Mouse (Mus musculus): ENCODE results near the gene Phxr2. TPM values are rescaled to one million over a fixed set of nuclear protein-coding genes. Genes with fewer than 3 reads are reported as not detected.
"Not testable (repeated sequence)": the region's sequence is repeated elsewhere in the genome, so short reads cannot be mapped to it uniquely, and the experiment has no call there.

Gene Phxr2
- polyA plus RNA-seq, 1 experiment from 2014 or later: not detected

DNA sequence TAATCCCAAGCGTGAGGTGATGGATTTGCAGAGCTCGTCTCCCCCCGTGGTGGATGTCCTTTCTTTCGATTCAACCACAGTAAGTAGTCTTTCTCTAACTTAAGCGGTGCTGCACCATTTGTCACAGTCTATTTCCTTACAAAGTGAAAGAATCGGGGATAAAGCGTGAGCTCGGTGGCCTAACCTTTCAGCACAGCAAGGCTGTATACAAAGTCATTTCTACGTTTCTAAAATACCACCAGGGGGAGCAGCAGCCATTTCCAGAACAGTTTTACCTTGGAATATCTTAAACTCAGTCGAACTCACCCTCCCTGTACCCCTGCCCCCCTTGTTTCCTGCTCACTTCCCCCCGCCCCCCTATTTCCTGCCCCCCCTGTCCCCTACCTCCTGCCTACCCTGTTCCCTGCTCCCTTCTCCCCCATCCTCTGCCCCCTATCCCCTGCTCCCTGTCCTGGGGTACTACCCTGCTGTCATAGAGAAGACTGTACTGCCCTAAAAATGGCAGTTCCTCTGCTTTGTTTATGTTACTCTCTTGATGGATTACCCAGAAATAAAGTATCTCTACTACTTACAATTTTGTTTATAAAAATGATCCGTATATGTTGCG, 38.8 kb upstream of the Phxr2 start:
- H3K9me3 ChIP-seq (replicated peaks; ENCODE audit: control insufficient read depth, low read length): no peaks in the 10 kb centered on the region
- no peak for ATAC-seq (ENCODE audit: low read depth)
- H3K4me1 ChIP-seq (ENCODE audit: control insufficient read depth, low read depth, low read length): peaks cover 4% of the 10 kb centered on the region
- H3K27me3 ChIP-seq (ENCODE audit: control insufficient read depth, insufficient read depth, low read depth, low read length): no peaks in the 10 kb centered on the region
- no peak overlapping the region for H3K4me3 ChIP-seq (ENCODE audit: low read depth, low read length)
- H3K4me2 ChIP-seq (ENCODE audit: low read depth, low read length): no peak overlapping the region
- WGBS (ENCODE audit: insufficient replicate concordance): 38% methylated on average over 13 of the region's 13 CpGs
- no peaks in the 10 kb centered on the region; the same call in 1 of the 2 replicates for H3K36me3 ChIP-seq (ENCODE audit: control insufficient read depth, insufficient read depth)
- H3K27ac ChIP-seq (ENCODE audit: low read length): no peak overlapping the region
- no peak overlapping the region for H3K9ac ChIP-seq (ENCODE audit: low read depth, low read length)

DNA sequence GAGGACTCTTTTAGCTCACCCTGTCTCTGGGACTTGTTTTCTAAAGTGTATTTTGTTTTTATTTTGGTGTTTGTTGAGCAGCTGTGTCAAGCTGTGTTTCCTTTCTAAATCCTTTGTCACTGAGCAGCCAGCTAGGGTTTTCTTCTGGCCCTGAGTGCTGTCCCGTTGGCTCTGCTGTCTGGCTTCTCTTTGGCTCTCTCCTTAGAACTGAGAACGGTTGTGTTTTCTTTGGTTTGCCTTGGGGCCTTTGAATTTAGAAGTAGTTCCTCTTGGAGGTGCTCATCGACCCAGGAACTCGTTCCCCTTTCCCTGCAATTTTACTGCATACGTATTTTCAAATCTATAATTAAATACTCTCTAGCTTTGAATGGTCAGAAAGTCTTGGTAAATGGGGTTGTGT, 36.9 kb upstream of the Phxr2 start:
- no peak for ATAC-seq (ENCODE audit: low read depth)
- H3K4me2 ChIP-seq (ENCODE audit: low read depth, low read length): no peak overlapping the region
- 70% methylated on average over 5 of the region's 5 CpGs for WGBS (ENCODE audit: insufficient replicate concordance)
- H3K9ac ChIP-seq (ENCODE audit: low read depth, low read length): no peak overlapping the region
- H3K27me3 ChIP-seq (ENCODE audit: control insufficient read depth, insufficient read depth, low read depth, low read length): no peaks in the 10 kb centered on the region
- no peaks in the 10 kb centered on the region for H3K9me3 ChIP-seq (replicated peaks; ENCODE audit: control insufficient read depth, low read length)
- H3K36me3 ChIP-seq (ENCODE audit: control insufficient read depth, insufficient read depth): no peaks in the 10 kb centered on the region; the same call in 1 of the 2 replicates
- no peaks in the 10 kb centered on the region; the same call in 1 of the 2 replicates for H3K4me1 ChIP-seq (ENCODE audit: control insufficient read depth, low read depth, low read length)
- H3K27ac ChIP-seq (ENCODE audit: low read length): no peak overlapping the region
- no peak overlapping the region for H3K4me3 ChIP-seq (ENCODE audit: low read depth, low read length)

GRCm38 (mm10) chr10:99161987-99162582, 36.0 kb upstream of the Phxr2 start:
- Histone ChIP-seq H3K9ac (ENCODE audit: low read depth, low read length) (no peak overlapping the region), H3K4me2 (ENCODE audit: low read depth, low read length) (no peak overlapping the region), H3K27ac (ENCODE audit: low read length) (no peak overlapping the region), H3K4me3 (ENCODE audit: low read depth, low read length) (no peak overlapping the region), H3K4me1 (ENCODE audit: control insufficient read depth, low read depth, low read length) (no peaks in the 10 kb centered on the region; the same call in 1 of the 2 replicates), H3K36me3 (ENCODE audit: control insufficient read depth, insufficient read depth) (no peaks in the 10 kb centered on the region; the same call in 1 of the 2 replicates), H3K27me3 (ENCODE audit: control insufficient read depth, insufficient read depth, low read depth, low read length) (no peaks in the 10 kb centered on the region), H3K9me3 (replicated peaks; ENCODE audit: control insufficient read depth, low read length) (no peaks in the 10 kb centered on the region)
- ATAC-seq (ENCODE audit: low read depth): no peak
- 35% methylated on average over 8 of the region's 8 CpGs for WGBS (ENCODE audit: insufficient replicate concordance)

DNA sequence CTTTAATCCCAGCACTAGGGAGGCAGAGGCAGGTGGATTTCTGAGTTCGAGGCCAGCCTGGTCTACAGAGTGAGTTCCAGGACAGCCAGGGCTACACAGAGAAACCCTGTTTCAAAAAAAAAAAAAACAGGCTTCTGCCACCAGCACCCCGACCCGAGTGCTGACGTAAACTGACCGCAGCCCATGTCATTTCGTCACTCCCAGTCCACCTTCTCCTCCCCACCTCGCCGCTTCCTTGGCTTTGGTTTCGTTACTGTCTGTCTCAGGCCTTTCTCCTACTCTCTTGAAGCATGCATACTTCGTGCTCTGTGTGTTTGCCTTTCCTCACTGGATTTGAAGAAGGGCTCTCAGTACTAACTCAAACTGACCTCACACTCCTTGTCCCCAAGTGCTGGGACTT, 31.6 kb upstream of the Phxr2 start:
- H3K9me3 ChIP-seq (replicated peaks; ENCODE audit: control insufficient read depth, low read length); H3K27me3 ChIP-seq (ENCODE audit: control insufficient read depth, insufficient read depth, low read depth, low read length); H3K9ac ChIP-seq (ENCODE audit: low read depth, low read length); H3K4me1 ChIP-seq (ENCODE audit: control insufficient read depth, low read depth, low read length); ATAC-seq (ENCODE audit: low read depth); H3K27ac ChIP-seq (ENCODE audit: low read length); H3K4me2 ChIP-seq (ENCODE audit: low read depth, low read length); H3K36me3 ChIP-seq (ENCODE audit: control insufficient read depth, insufficient read depth); H3K4me3 ChIP-seq (ENCODE audit: low read depth, low read length): not testable (repeated sequence)
- 74% methylated on average over 10 of the region's 10 CpGs for WGBS (ENCODE audit: insufficient replicate concordance)

DNA sequence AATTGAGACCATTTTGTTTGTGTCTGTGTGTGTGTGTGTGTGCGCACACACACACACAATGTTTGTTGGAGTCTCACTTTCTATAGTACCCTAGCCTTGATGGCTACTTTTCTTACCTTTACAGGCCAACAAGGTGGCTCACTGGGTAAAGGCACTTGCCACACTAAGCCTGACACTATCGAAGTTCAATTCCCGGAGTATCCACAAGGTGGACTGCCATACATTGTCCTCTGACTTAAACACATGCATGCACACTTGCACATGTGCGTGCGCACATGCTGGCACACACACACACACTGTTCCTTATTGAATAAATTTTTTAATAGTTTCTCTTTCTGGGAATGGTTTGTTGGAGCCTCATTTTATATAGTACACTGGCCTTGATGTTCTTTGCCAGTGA, 30.7 kb upstream of the Phxr2 start:
- Histone ChIP-seq H3K27ac (ENCODE audit: low read length) (no peak overlapping the region), H3K4me2 (ENCODE audit: low read depth, low read length) (no peak overlapping the region), H3K27me3 (ENCODE audit: control insufficient read depth, insufficient read depth, low read depth, low read length) (no peaks in the 10 kb centered on the region), H3K4me3 (ENCODE audit: low read depth, low read length) (no peak overlapping the region), H3K36me3 (ENCODE audit: control insufficient read depth, insufficient read depth) (no peaks in the 10 kb centered on the region; the same call in 1 of the 2 replicates), H3K4me1 (ENCODE audit: control insufficient read depth, low read depth, low read length) (no peaks in the 10 kb centered on the region), H3K9me3 (replicated peaks; ENCODE audit: control insufficient read depth, low read length) (no peaks in the 10 kb centered on the region), H3K9ac (ENCODE audit: low read depth, low read length) (no peak overlapping the region)
- WGBS (ENCODE audit: insufficient replicate concordance): 73% methylated on average over 5 of the region's 5 CpGs
- no peak for ATAC-seq (ENCODE audit: low read depth)

DNA sequence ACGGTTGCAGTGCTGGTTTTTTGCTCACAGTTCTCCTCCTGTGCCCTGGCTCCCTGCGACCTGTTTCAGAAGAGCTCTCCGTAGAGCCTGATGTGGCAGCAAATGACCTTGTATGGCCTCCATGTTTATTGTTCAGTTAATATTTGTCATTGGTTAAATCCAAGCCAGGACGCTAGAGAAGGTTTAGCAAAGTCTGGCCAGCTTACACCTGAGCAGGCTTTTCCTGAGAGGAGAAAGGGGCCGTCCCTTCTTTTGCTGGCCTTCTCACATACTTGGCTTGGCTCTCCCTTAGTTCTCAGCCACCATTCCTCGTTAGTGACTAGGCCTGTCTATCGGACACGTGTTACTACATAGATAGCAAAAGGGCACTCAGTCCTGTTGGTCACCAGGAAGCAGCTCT, 28.5 kb upstream of the Phxr2 start:
- peak; percentile 59 for ATAC-seq (ENCODE audit: low read depth)
- no peak overlapping the region for H3K9ac ChIP-seq (ENCODE audit: low read depth, low read length)
- H3K27ac ChIP-seq (ENCODE audit: low read length): no peak overlapping the region
- 64% methylated on average over 8 of the region's 8 CpGs for WGBS (ENCODE audit: insufficient replicate concordance)
- no peaks in the 10 kb centered on the region for H3K9me3 ChIP-seq (replicated peaks; ENCODE audit: control insufficient read depth, low read length)
- peaks cover 8% of the 10 kb centered on the region for H3K4me1 ChIP-seq (ENCODE audit: control insufficient read depth, low read depth, low read length)
- H3K27me3 ChIP-seq (ENCODE audit: control insufficient read depth, insufficient read depth, low read depth, low read length): no peaks in the 10 kb centered on the region
- H3K4me3 ChIP-seq (ENCODE audit: low read depth, low read length): no peak overlapping the region
- no peaks in the 10 kb centered on the region for H3K36me3 ChIP-seq (ENCODE audit: control insufficient read depth, insufficient read depth)
- H3K4me2 ChIP-seq (ENCODE audit: low read depth, low read length): no peak overlapping the region

- ATAC-seq (ENCODE audit: low read depth): no peak
- Histone ChIP-seq H3K27me3 (ENCODE audit: control insufficient read depth, insufficient read depth, low read depth, low read length) (no peaks in the 10 kb centered on the region), H3K4me1 (ENCODE audit: control insufficient read depth, low read depth, low read length) (peaks cover 8% of the 10 kb centered on the region), H3K4me3 (ENCODE audit: low read depth, low read length) (no peak overlapping the region), H3K9me3 (replicated peaks; ENCODE audit: control insufficient read depth, low read length) (no peaks in the 10 kb centered on the region), H3K4me2 (ENCODE audit: low read depth, low read length) (no peak overlapping the region), H3K9ac (ENCODE audit: low read depth, low read length) (no peak overlapping the region), H3K36me3 (ENCODE audit: control insufficient read depth, insufficient read depth) (no peaks in the 10 kb centered on the region), H3K27ac (ENCODE audit: low read length) (no peak overlapping the region)
- WGBS (ENCODE audit: insufficient replicate concordance): 82% methylated on average over 6 of the region's 6 CpGs
Measured at GRCm38 (mm10) chr10:99152063-99152462, 25.9 kb upstream of the Phxr2 start.

GRCm38 (mm10) chr10:99151580-99151979, 25.5 kb upstream of the Phxr2 start:
- peak overlapping the region; percentile 34; the same call in 1 of the 2 replicates for H3K4me2 ChIP-seq (ENCODE audit: low read depth, low read length)
- H3K27ac ChIP-seq (ENCODE audit: low read length): peak overlapping the region; percentile 15; the same call in 1 of the 2 replicates
- no peaks in the 10 kb centered on the region for H3K36me3 ChIP-seq (ENCODE audit: control insufficient read depth, insufficient read depth)
- H3K27me3 ChIP-seq (ENCODE audit: control insufficient read depth, insufficient read depth, low read depth, low read length): no peaks in the 10 kb centered on the region
- H3K4me3 ChIP-seq (ENCODE audit: low read depth, low read length): no peak overlapping the region
- no peak overlapping the region for H3K9ac ChIP-seq (ENCODE audit: low read depth, low read length)
- WGBS (ENCODE audit: insufficient replicate concordance): 82% methylated on average over 1 of the region's 1 CpGs
- H3K9me3 ChIP-seq (replicated peaks; ENCODE audit: control insufficient read depth, low read length): no peaks in the 10 kb centered on the region
- peak; percentile 59 for ATAC-seq (ENCODE audit: low read depth)
- peaks cover 8% of the 10 kb centered on the region for H3K4me1 ChIP-seq (ENCODE audit: control insufficient read depth, low read depth, low read length)

DNA sequence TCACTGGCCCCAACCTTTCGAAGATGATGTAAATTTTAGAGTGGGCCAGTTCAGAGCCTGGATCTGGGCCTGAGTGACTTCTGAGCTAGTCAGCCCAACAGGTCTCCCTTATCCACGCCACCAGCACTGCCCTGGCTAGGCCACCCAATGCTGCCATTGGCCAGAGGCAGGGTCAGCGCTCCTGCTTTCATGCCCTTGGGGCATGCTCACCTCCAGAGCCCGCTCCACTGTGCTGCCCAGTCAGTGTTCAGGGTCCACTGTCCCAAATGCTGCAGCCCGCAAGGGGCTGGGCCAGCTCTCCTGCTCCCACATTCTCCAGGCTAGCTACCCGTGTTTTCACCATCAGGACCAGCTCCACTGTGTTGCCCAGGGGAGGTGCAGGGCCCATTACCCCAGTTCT, 23.9 kb upstream of the Phxr2 start:
- no peak overlapping the region for H3K9ac ChIP-seq (ENCODE audit: low read depth, low read length)
- peaks cover 8% of the 10 kb centered on the region for H3K4me1 ChIP-seq (ENCODE audit: control insufficient read depth, low read depth, low read length)
- H3K9me3 ChIP-seq (replicated peaks; ENCODE audit: control insufficient read depth, low read length): no peaks in the 10 kb centered on the region
- 82% methylated on average over 6 of the region's 6 CpGs for WGBS (ENCODE audit: insufficient replicate concordance)
- ATAC-seq (ENCODE audit: low read depth): no peak
- H3K36me3 ChIP-seq (ENCODE audit: control insufficient read depth, insufficient read depth): no peaks in the 10 kb centered on the region
- no peak overlapping the region for H3K4me2 ChIP-seq (ENCODE audit: low read depth, low read length)
- no peaks in the 10 kb centered on the region for H3K27me3 ChIP-seq (ENCODE audit: control insufficient read depth, insufficient read depth, low read depth, low read length)
- no peak overlapping the region for H3K27ac ChIP-seq (ENCODE audit: low read length)
- no peak overlapping the region for H3K4me3 ChIP-seq (ENCODE audit: low read depth, low read length)

Data from liver, embryonic 16.5 days (tissue).